ENCODE assay signal across 8 mouse cellular contexts in genomic region chr2:155369333-155369883, GRCm38 (mm10). TPM values are rescaled to one million over a fixed set of nuclear protein-coding genes. Genes with fewer than 3 reads are reported as not detected.
DNase-seq lines count a peak whose midpoint lies in the region; ATAC-seq and TF ChIP-seq lines count a peak whose summit lies in the region.

No protein-coding gene starts in this region.

- no peak for TF ChIP-seq CTCF in layer of hippocampus, adult 2 months (conservative IDR thresholded peaks at IDR 0.05)

- peak overlapping the region; percentile 67 for H3K27ac ChIP-seq in layer of hippocampus, adult 2 months
- peak overlapping the region; percentile 72 for H3K27ac ChIP-seq in intestine, embryonic 14.5 days (ENCODE audit: low read depth)
- H3K27ac ChIP-seq in liver, embryonic 13.5 days: peak overlapping the region; percentile 67
- no peak overlapping the region for H3K27ac ChIP-seq in hindbrain, embryonic 12.5 days

- H3K9me3 ChIP-seq in intestine, embryonic 14.5 days (ENCODE audit: control insufficient read depth, low read length): no peaks in the 10 kb centered on the region
- no peaks in the 10 kb centered on the region for H3K9me3 ChIP-seq in liver, embryonic 13.5 days (replicated peaks)
- no peaks in the 10 kb centered on the region for H3K9me3 ChIP-seq in hindbrain, embryonic 12.5 days (replicated peaks)

- peak; percentile 48 to 50 for DNase-seq in layer of hippocampus, adult 2 months (ENCODE audit: low spot score in 2 of 2)
- DNase-seq in layer of hippocampus, adult 9-10 months (ENCODE audit: low spot score): no peak
- DNase-seq in intestine, embryonic 14.5 days (ENCODE audit: low spot score): peak; percentile 60
- no peak for DNase-seq in liver, embryonic 13.5 days
- DNase-seq in embryo, embryonic 9.5 days (ENCODE audit: extremely low spot score): no peak
- DNase-seq in spleen, postnatal 10 days (ENCODE audit: low spot score in 2 of 2): no peak

- no peak overlapping the region for H3K4me2 ChIP-seq in intestine, embryonic 14.5 days (ENCODE audit: low read length)
- no peak overlapping the region for H3K4me2 ChIP-seq in liver, embryonic 13.5 days
- no peak overlapping the region for H3K4me2 ChIP-seq in hindbrain, embryonic 12.5 days (replicated peaks)

- H3K4me3 ChIP-seq in layer of hippocampus, adult 2 months: no peak overlapping the region
- no peak overlapping the region for H3K4me3 ChIP-seq in intestine, embryonic 14.5 days (ENCODE audit: low read depth, low read length)
- no peak overlapping the region for H3K4me3 ChIP-seq in liver, embryonic 13.5 days (replicated peaks)
- H3K4me3 ChIP-seq in hindbrain, embryonic 12.5 days: no peak overlapping the region

- 20% methylated on average over 7 of the region's 7 CpGs for WGBS in intestine, embryonic 14.5 days
- whole genome bisulfite sequencing in liver, embryonic 13.5 days (ENCODE audit: insufficient replicate concordance): 40% methylated on average over 7 of the region's 7 CpGs
- 79% methylated on average over 7 of the region's 7 CpGs for WGBS in hindbrain, embryonic 12.5 days

- H3K36me3 ChIP-seq in intestine, embryonic 14.5 days (ENCODE audit: control insufficient read depth, insufficient read depth, low read length): no peaks in the 10 kb centered on the region
- H3K36me3 ChIP-seq in liver, embryonic 13.5 days: no peaks in the 10 kb centered on the region
- no peaks in the 10 kb centered on the region for H3K36me3 ChIP-seq in hindbrain, embryonic 12.5 days

- H3K9ac ChIP-seq in intestine, embryonic 14.5 days (ENCODE audit: low read length): no peak overlapping the region
- H3K9ac ChIP-seq in liver, embryonic 13.5 days: no peak overlapping the region
- H3K9ac ChIP-seq in hindbrain, embryonic 12.5 days: no peak overlapping the region

- no peaks in the 10 kb centered on the region for H3K27me3 ChIP-seq in intestine, embryonic 14.5 days (replicated peaks; ENCODE audit: control insufficient read depth, insufficient read depth, low read length)
- no peaks in the 10 kb centered on the region for H3K27me3 ChIP-seq in liver, embryonic 13.5 days
- no peaks in the 10 kb centered on the region for H3K27me3 ChIP-seq in hindbrain, embryonic 12.5 days

- H3K4me1 ChIP-seq in intestine, embryonic 14.5 days (replicated peaks; ENCODE audit: control insufficient read depth, insufficient read depth, low read length): peaks cover 15% of the 10 kb centered on the region
- peaks cover 17% of the 10 kb centered on the region for H3K4me1 ChIP-seq in liver, embryonic 13.5 days (replicated peaks)
- no peaks in the 10 kb centered on the region for H3K4me1 ChIP-seq in hindbrain, embryonic 12.5 days

- ATAC-seq in common myeloid progenitor, adult 5-6 weeks (replicated peaks; ENCODE audit: low read depth, poor library complexity, severe bottlenecking): peak; percentile 45; the same call in 1 of the 2 replicates
- no peak for ATAC-seq in intestine, embryonic 14.5 days (replicated peaks; ENCODE audit: low FRiP score, low TSS enrichment, low read depth)
- peak; percentile 77 for ATAC-seq in liver, embryonic 13.5 days (ENCODE audit: low read depth)
- ATAC-seq in hindbrain, embryonic 12.5 days (ENCODE audit: low FRiP score): no peak

RNA-seq across cellular contexts. Expression of gene Trp53inp2, which starts 11.5 kb away (rescaled TPM):
- total RNA-seq in layer of hippocampus, adult 2 months (2021): 100 to 1,000 TPM; 109 to 111 TPM
- 1.9 and 2.8 TPM in 2 replicates for total RNA-seq in common myeloid progenitor, adult 5-6 weeks (2017)
- 16.9 and 17.6 TPM in 2 replicates for polyA plus RNA-seq in intestine, embryonic 14.5 days (2014; fragmentation: Nextera tagmentation; extraction: Ambion mirVana)
- polyA plus RNA-seq in liver, embryonic 13.5 days (2015; fragmentation: Nextera tagmentation; extraction: Ambion mirVana): 1.7 and 2.4 TPM in 2 replicates
- polyA plus RNA-seq in hindbrain, embryonic 12.5 days (2016; fragmentation: Nextera tagmentation; extraction: Ambion mirVana): 120 and 139 TPM in 2 replicates

RNA-seq across cellular contexts. Expression of gene Pigu, which starts 12.2 kb away (rescaled TPM):
- total RNA-seq in layer of hippocampus, adult 2 months (2021): 10 to 100 TPM; 26.3 to 26.6 TPM
- 36.7 and 37.8 TPM in 2 replicates for total RNA-seq in common myeloid progenitor, adult 5-6 weeks (2017)
- polyA plus RNA-seq in intestine, embryonic 14.5 days (2014; fragmentation: Nextera tagmentation; extraction: Ambion mirVana): 60.2 and 64.6 TPM in 2 replicates
- 24.2 and 28.2 TPM in 2 replicates for polyA plus RNA-seq in liver, embryonic 13.5 days (2015; fragmentation: Nextera tagmentation; extraction: Ambion mirVana)
- 44.7 and 48.3 TPM in 2 replicates for polyA plus RNA-seq in hindbrain, embryonic 12.5 days (2016; fragmentation: Nextera tagmentation; extraction: Ambion mirVana)

Comparison
In these comparisons a context has a peak if more than half of its experiments do, and no peak if none do; other contexts are left out.
1. DNase-seq: peak in layer of hippocampus, adult 2 months (2 of 2) and intestine, embryonic 14.5 days (single experiment); none in layer of hippocampus, adult 9-10 months (single experiment), liver, embryonic 13.5 days (single experiment), embryo, embryonic 9.5 days (single experiment) and spleen, postnatal 10 days (0 of 2).
2. ATAC-seq: peak in common myeloid progenitor, adult 5-6 weeks (single experiment) and liver, embryonic 13.5 days (single experiment); none in intestine, embryonic 14.5 days (single experiment) and hindbrain, embryonic 12.5 days (single experiment).